Mouse (Mus musculus): ENCODE data around the gene Gli3.

Gli3 gene

GRCm38 (mm10) chr13:15742777-15743176 lies 279.7 kb downstream of the Gli3 start:
- DNase-seq, result no peak

GRCm38 (mm10) chr13:15758835-15759632 lies 296.0 kb downstream of the Gli3 start:
- DNase-seq, result peak; percentile 80

- DNase-seq, result no peak
Measured at GRCm38 (mm10) chr13:15759633-15760441, 296.8 kb downstream of the Gli3 start.

- DNase-seq, result no peak
Measured at GRCm38 (mm10) chr13:15762291-15762690, 299.3 kb downstream of the Gli3 start.

DNA sequence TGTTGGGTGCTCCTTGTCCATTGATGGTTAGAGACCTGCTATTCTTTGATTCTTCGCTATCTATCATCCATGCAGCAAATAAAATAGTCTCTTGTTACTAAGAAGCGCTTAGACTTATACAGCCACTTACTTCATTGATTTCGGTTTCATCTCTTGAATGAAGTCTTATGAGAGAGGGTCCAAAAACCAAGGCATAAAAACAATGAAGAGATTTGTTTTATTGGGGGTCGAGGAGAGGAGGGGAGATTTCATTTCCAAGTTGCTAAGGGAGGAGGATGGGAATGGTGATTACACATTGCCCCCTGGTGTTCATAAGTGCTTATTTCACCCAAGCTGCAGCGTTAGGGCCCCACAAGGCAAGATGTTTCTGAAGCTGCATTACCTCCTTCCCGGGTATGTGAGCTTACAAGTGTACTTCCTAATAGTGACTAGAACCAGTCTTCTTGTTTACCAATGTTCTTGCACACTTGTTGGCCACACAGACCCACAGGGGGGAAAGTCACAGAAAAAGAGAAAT lies 299.9 kb downstream of the Gli3 start:
- no peak for DNase-seq

- no peak for DNase-seq
Measured at GRCm38 (mm10) chr13:15777624-15778023, 314.6 kb downstream of the Gli3 start.
